Mouse (Mus musculus) 416B (cell line): Measurements from ENCODE around the gene Magi2.

Source experiments
- DNase-seq: peaks from one replicate; pipeline ENCODE4 v3.0.0; 2011; ENCODE audit warnings: low read depth

Magi2 gene

DNA sequence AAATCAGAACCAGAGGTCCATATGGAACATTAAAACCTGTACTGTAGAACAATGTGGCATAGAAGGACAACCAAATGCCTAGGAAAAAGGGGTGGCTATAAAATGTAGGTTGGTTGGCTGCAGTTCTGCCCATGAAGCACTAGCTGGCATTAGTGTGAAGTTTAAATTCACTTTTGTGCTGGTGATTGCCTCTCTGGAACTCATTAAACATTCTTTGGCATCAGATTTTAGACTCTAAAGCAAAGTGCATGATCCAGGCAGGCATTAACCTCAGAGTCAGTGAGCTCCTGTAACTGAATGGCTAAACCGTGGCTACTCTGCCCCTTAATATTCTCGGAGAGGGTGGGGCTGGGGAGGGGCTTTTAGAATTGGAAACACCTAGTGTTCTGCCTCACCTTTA is 706.4 kb downstream of the Magi2 start:
- no peak for DNase-seq

- DNase-seq = no peak
Observed at GRCm38 (mm10) chr5:19951102-19951501, 724.3 kb downstream of the Magi2 start.

DNA sequence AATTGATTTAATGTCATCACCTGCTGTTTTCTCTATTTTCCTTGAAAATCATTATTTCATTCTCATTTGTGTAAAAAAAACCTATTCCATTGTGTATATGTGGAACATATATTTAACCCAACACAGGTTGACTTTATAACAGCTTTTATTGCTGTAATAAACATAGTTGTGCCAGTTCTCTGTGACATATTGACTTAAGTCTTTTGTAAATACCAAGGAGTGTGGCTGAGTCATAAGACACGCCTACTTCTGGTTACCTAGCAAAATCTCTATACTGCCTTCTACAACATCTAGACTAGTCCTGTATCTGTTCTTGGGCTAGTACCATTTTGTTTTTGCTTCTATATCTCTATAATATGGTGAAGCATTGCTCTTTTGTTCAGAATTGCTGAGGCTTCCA is 737.3 kb downstream of the Magi2 start:
- DNase-seq = no peak

GRCm38 (mm10) chr5:19972736-19973135 is 745.9 kb downstream of the Magi2 start:
- DNase-seq = no peak

DNA sequence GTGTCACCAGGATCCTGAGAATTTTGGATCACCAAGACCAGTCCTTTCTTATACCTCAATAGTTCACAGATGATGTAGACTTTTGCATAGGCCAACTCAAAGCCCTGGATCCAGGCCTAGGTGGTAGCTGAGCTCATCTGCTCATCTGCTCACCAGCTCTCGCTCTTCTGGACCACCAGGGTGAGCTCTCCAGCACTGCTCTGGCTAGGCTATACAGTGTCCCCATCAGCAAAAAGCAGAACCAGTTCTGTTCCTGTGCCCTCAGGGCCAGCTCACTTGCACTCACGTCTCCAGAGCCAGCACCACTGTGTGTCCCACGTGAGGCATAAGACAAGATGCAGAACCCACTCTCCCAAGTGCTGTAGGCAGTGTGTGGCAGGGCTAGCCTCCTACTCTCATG is 747.0 kb downstream of the Magi2 start:
- no peak for DNase-seq

DNA sequence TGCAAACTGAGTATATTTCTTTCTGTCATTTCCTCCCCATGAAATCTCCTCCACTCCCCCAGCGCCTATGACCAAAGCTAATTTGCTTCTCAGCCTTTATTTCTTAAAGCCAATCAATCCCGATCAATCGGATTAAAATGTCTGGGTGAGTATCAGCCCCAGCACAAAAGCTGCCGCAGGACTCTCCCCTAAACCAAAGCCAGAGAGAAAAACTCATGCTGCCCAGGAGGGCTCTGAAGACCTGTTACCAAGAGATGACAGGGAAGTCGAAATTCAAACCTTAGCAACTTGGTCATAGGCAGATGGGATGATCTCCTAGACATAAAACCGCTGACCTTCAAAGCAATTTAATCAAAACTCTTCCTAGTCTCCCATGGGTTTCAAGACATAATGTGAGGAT is 754.7 kb downstream of the Magi2 start:
- no peak for DNase-seq

DNA sequence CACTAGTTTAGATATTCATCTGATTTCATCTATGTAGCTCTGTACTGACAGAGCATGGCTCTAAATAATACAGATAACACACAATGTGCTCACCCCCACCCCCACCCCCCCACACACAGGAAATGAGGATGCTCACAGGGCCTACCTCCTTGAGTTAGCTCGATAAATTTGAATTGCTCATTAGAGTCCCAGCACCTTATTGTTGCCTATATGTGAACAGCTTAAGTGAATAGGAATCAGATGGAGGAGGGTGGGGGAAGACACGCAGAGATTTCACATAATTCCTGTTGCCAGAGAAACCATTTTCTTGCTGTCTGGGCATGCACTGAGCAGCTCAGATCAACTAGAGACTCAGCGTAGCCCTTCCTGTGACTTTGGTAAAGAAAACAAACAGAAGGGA is 755.2 kb downstream of the Magi2 start:
- no peak for DNase-seq

DNA sequence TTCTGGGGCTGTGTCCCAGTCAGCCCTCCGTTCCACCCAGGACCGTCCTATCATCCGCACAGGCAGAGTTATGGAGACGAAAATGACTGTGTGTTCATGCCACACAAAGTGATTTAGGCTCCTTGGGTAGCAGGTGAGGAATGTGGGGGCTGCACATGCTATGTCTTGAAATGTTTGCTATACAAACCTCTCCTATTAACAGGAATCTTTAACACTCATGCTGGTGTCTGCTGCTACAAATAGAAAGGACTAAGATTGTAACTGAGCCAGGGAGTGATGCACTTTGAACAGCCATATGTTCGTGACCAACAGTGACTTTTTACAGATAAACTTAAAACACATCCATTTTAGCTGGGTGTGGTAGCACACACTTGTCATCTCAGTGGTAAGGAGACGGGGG is 772.6 kb downstream of the Magi2 start:
- no peak for DNase-seq

DNA sequence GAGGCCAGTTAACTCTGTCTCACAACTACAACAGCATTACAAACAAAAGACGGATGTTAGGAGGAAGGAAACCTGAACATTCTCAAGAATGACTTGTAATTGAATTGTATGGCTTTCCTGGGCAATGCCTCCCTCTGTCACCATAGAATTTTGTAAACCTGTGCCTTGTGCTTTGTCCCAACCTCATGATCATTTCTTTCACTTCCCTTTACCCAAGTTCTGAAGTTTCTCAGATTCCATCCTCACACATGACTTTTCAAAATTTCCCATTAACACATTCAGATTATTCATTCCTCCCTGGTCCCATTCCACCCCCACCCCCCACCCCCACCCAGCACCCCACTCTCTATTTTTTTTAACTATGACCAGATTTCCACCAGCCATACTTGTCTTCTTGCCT is 773.1 kb downstream of the Magi2 start:
- DNase-seq = no peak

DNA sequence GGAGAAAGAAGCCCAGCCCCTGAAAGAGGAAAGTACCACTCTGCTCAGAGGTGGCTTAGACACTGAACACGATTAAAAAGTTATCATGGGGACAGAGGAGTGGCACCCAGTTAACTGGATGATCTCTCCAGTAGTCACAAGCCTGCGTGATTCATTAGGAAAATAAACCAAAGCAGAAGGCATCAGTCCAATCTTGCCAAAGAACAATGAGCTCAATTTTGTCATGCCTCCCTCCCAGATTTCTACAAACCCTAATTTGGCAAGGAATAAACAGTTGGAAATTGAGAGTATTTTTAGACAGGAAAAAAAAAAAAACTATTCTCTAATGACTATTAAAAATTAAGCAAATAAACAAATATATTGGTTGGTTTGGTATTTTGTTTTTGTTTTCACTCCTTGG is 779.8 kb downstream of the Magi2 start:
- DNase-seq = no peak

DNA sequence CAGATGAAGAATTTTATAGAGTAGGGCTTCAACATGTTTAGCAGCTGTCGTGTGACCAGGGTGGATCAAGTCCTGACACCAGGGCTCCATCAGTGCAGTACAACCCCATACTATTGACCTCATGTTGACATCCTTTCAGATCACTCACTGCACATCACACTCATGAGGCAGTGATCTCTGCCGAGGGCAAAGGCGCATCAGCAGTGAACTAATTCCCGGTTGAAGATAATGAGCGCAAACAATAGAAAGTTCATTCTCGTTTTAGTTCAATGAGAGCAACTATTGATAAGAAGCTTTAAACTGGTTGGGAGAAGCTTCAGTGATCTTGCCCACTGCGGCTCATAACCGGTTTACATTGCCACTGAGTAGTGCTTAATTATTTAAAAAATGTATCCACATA is 780.4 kb downstream of the Magi2 start:
- no peak for DNase-seq

- DNase-seq = no peak
Observed at GRCm38 (mm10) chr5:20010210-20010609, 783.4 kb downstream of the Magi2 start.

GRCm38 (mm10) chr5:20018063-20018462 is 791.2 kb downstream of the Magi2 start:
- no peak for DNase-seq

- no peak for DNase-seq
Observed at GRCm38 (mm10) chr5:20046649-20047048, 819.8 kb downstream of the Magi2 start.

DNA sequence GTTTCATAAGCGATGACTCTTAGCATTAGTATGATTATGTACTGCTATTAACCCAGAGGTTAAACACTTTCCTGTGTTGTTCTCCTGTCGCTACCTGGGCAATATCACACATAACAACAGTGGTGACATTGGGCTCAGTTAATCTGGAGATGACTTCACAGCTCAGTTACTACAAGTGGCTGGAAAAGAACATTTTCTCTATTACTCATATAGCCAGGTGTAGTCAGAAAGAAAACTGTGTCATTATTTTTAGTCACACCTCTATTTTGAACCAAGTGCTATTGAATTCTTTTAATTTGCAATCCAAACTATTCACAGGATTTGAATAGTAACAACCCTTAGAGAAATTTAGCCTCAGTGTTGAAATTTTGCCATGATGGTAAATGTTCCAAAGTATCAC is 821.5 kb downstream of the Magi2 start:
- DNase-seq = no peak

GRCm38 (mm10) chr5:20050284-20050683 is 823.4 kb downstream of the Magi2 start:
- DNase-seq = no peak

DNA sequence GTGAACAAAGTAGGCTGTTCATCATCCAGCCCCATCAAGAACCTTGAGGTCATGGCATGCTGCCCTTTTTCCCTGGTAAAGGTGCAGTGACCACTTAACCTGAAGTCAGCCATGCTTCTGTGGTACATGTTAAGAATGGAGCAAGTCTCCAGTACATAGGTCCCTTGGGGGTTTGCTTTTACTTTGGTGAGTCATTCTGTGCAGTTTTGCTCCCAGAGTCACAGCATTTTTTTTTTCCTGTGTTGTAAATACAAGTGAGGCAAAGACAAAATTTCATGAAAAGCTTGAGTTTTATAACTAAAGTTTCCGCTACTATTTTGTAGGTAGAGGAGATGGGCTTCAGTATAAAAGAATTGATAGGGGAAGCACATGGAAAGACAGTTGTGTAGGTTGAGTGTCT is 828.2 kb downstream of the Magi2 start:
- DNase-seq = no peak

- no peak for DNase-seq
Observed at GRCm38 (mm10) chr5:20056074-20056842, 829.4 kb downstream of the Magi2 start.

- no peak for DNase-seq
Observed at GRCm38 (mm10) chr5:20056856-20057255, 830.0 kb downstream of the Magi2 start.

DNA sequence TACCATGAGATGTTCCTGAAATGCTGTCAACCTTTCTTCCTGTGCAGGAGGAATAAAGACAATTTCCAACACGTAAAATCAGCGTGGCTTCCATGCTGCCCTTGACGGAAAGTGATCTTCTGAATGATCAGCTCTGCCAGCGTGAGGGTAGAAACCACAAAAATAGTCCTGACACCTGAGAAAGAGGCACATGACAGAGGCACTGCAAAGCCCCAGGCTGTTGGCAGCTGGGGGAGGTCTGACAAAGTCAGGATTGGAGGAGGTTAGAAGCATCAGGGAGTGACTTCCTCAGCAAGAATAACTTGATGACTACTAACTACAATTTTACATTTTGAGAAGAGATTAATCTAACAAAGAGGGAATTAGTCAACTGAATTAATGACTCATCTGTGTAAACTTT is 835.2 kb downstream of the Magi2 start:
- DNase-seq = no peak

- DNase-seq = no peak
Observed at GRCm38 (mm10) chr5:20065081-20065480, 838.2 kb downstream of the Magi2 start.

- DNase-seq = no peak
Observed at GRCm38 (mm10) chr5:20068496-20068895, 841.7 kb downstream of the Magi2 start.

DNA sequence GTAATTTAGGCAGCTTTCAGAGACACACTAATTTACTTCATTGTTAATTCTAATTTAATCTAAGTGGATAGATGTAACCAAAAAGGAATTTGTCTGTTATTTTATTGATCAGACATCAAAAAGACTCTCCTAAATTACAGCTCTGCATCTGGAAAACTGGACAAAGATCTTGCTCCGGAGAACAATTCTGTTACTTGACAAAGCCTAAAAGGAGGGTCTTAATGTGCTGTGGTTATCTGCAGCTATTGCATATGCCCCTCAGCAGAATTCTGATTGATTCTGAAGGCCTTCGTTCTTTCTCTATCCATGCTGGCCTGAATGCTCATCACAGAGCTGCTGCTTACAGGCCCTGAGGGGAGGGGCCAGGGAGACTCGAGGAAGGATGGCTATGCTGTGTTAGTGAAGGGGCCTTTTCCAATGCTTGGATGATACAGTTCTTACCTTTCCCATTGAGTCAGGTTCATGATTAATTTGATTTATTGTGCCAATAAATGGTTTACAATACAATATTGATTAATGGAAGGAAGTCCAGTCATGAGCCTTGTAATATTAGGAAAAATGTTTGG is 842.2 kb downstream of the Magi2 start:
- no peak for DNase-seq

GRCm38 (mm10) chr5:20074101-20074500 is 847.3 kb downstream of the Magi2 start:
- no peak for DNase-seq
